Mouse (Mus musculus): ENCODE measurements around the gene Nfe2l2.
A peak's percentile ranks its signal among the peaks of the same experiment; 100 is the strongest.

The Nfe2l2 gene

DNA sequence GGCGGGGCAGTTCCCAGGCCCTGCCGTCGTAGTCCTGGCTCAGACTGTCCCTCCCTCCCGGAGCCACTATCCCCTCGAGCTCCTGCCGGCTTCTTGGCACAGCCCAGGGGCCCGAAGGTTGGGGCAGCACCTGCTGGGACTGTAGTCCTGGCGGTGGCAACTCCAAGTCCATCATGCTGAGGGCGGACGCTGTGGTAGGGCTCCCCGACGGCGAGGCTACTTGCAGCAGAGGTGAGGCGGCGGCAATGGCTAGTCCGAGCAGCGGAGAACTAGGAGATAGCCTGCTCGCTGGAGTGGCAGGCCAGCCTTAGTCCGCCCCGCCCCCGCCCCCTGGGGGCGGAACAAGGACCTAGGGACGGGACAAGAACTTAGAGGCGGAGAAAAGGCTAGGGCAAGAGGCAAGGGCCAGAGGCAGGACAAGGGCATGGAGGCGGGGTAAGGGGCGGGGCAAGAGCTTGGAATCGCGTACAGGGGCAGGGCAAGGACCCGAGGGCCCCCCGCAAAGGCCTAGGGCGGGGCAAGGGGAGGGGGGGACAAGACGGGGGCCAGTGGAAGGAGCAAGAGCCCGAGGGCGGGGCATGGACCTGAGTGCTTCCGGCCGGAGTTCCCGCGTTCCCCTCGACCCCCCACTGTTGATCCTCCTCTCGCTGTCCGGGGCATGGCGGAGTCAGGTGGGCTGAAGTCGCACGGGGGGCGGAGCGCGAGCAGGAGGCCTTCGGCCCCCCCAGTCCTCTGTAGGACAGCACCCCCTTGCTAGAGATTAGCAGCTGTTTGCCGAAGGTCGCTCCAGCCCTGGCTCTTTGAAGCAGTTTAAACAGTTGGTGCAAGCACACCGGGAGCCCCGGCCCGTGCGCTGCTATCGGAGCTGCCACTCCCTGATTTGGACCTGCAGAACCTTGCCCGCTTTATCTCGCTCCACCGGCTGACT, at the start of gene Nfe2l2:
Nfe2l2 (minus strand) TSS at position 408 of the 928 bp plus-strand sequence.
- peak; percentile 100 for DNase-seq (ENCODE audit: low read depth, low spot score)

DNA sequence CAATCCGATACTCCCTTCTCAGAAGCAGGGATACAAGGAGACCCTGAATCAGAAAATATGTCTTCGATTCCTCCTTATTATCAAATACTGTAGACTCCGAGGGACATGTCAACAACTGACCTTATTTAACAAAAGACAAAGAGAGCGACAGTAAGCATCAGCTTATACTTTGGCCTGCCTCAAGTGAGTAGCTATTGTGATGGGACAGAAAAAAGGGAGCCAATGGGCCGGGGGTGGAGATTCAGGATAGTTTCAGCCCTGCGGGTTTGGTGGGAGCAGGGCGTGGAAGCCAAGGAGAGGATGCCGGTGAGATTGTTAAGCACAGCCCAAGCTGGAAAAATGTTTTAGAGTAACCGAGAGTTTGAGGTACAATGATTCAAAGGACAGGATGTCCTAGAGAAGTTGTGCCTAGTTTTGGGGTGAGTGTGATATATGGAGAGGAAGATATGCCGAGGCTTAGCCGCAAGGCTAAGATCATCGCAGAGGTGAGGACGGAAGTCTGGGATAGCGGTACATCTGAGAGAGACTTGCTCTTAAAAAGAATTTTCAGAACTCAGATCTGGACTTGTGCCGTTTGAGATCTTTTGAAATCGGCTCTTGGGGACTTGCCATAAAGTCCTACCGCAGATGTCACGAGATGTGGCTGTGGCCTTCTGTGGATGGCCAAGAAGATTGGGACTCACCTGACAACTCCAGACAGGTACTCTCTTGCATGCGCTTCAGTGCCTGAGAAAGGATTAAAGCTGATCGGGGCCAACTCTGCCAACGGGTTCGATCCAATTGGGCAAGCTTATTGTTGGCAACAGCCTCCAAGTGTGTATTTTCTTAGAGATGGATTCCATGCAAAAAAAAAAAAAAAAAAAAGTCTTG, 48.1 kb upstream of the Nfe2l2 start:
- no peak for DNase-seq (ENCODE audit: low read depth, low spot score)

DNA sequence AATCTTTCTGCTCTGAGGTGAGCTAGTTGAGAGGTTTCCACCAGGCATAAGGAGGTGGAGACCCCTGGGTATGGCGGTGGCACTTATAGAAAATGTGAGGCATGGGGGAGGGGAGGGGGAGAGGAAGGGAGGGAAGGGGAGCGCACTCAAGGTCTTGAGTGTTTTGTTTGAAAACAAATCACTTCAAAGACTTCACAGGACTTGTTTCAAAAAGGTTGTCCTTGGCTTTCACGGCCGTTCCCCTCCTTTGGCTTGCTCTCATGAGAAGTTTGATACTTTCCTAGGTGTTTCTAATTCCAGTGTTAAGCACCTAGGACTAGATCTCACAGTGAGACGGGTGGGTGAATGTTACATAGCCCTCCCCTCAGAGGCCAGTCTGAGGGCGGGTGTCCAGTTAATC, 47.5 kb upstream of the Nfe2l2 start:
- no peak for DNase-seq (ENCODE audit: low read depth, low spot score)

DNA sequence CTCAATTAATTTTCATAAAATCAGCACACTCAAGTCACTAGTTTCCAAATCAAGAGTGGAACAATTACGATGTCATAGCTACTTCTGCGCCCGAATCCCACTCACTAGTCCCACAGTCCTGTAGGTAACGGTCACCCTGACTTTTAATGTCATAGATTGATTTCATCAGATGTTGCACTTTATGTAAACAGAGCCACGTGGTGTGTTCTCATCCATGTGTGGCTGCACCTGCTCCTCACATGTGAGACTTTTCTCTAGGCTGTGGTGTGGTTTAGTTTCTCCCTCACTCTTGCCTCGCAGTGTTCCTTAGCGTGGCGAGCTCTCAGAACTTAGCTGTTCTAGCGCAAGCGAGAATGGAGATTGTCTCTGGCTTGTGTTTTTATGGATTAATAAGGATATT, 46.4 kb upstream of the Nfe2l2 start:
- peak; percentile 50 for DNase-seq (ENCODE audit: low read depth, low spot score)

DNA sequence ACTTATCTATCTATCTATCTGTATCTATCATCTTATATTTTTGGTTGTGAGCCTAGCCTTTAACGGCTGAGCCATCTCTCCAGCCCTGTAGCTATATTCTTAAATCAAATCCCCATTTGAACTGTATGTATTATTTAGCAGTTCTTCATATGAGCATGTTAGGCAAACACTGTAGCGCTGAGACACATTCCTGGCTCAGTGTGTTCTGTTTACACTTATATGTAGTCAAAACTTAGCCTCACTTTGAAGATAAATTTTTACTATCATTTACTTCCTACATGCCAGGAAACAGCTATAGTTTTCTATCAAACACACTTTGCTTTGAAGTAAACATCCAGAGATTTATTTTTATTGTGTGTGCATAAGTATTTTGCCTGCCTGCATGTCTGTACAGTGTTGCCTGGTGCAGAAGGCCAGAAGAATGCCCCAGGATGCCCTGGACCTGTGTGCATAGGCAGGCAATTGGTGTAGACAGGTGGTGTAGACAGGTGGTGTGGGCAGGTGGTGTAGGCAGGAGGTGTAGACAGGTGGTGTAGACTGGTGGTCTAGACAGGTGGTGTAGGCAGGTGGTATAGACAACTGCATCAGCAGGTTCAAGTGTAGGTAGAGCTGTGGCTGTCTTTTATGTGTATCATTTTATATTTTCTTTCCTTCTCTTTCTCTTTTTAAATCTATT, 45.7 kb upstream of the Nfe2l2 start:
- no peak for DNase-seq (ENCODE audit: low read depth, low spot score)

DNA sequence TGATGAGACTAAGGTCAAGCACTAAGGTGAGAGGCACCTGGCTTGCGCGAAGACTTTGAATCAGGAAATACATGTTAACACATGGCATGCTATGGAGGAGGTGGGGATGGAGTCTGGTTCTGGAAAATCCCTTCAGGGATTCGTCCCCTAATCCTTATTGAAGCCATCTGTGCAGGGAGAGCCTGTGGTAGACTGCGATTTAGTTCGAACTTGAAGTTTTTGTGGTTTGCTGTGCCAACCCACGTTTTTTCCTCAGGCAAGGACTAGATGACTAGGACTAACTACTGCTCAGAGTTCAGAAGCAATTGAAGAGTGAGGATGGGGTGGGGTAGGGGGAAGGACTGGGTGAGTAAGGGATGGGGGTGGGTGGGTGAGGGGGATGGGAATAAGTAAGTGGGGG, 44.4 kb upstream of the Nfe2l2 start:
- no peak for DNase-seq (ENCODE audit: low read depth, low spot score)

DNA sequence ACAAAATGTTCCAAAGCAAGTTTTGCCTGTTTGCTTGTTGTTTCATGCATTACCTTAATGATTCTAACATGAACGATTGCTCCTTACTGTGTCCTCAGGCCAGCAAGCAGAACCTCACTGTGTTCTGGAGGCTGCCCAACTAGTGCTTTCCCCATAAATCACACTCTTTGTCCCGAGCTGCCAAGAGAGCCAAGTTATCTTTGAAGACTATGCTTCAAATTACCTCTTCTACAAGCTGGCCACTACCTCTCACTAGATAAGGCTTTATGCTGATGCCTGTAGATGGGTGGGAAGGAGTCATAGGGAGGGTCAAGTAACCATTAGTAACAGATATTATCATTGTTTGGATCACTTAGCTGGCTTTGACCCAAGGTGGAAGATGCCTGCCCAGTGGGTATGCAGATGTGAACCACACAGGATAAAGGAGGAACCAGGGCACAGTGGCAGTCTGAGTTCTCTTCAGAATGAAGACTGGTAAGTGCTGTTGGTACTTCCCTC, 32.6 kb upstream of the Nfe2l2 start:
- DNase-seq (ENCODE audit: low read depth, low spot score): no peak

DNA sequence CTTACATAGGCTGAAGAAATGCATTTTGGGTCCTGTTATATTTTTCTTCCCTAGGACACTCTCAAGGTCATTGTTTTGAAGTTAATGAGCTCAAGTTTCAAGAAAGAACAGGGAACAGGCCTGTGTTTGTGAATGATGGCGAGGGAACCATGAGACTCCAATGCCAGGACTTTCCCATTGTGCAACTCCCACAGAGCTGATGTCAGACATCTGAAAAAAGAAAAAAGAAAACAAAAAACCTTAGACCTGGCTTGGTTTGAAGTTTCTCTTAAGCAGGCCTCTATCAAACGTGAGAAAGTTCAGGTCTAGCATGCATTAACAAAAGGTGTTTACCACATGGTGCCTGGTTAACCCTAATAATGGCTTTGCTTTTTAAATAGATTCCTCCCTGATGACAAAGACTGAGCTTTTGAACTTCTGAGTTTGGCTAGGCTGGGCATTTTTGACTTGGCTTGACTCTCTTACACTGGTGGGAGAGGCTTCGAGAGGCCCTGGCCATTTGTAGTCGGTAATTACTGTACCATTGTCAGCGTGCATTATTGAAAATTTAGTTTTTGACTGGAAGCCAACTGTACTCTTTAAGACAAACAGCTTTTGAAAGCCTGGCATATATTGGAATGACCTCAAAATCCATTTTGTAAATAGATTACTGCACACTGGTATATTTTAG, 29.9 kb upstream of the Nfe2l2 start:
- no peak for DNase-seq (ENCODE audit: low read depth, low spot score)

DNA sequence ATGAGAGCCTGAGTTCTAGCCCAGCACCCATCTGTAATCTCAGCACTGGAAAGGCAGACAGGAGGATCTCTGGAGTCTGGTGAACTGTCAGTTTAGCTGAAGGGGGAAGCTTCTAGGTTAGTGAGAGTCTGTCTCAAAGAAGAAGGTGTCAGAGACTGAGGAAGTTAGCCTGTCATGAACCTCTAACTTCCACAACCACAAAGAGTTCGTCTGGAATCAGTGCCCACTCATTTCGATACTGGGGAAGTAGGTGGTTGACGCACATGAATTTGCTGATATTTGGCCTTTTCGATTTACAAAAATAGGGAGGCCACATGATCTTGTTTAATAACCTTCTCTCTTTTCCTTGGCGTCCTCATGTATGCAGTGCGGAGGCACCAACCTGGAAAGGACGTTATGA, 28.7 kb upstream of the Nfe2l2 start:
- no peak for DNase-seq (ENCODE audit: low read depth, low spot score)

DNA sequence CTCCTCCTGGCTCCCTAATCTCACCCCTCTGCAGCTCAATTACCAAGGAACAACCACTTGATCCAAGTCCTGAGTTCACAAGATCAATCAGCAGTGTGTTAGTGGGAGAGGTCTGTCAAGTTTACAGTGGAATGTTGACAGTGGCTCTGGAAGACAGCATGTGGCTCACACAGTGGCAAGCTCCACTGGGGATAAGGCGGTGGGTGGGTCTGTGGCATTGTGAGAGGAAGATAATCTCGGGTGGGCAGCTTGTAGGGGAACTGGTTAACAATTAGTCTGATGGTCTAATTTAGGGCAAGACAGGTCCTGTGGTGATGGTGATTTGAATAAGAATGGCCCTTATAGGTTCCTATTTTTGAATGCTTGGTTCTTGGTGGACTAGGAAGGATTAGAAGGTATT, 27.5 kb upstream of the Nfe2l2 start:
- DNase-seq (ENCODE audit: low read depth, low spot score): no peak

DNA sequence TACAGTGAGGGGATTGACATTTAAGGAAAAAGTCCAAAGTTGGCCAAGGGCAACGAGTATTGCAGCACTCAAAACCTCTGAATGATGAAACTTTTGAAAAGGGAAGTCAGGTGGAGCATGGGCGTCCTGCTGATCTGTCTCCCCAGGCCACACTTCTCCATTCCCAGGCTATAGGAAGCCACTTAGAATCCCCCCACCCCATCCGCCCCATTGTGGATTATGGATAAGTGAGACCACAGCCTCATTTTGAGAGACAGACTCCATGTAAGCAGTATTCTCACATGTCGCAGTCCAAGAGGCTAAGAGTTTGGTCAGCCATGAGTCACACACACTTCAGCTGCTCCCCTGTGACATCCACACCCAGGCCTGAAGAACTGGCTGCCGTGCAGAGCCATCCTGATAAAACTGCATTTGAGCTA, 26.8 kb upstream of the Nfe2l2 start:
- DNase-seq (ENCODE audit: low read depth, low spot score): no peak

DNA sequence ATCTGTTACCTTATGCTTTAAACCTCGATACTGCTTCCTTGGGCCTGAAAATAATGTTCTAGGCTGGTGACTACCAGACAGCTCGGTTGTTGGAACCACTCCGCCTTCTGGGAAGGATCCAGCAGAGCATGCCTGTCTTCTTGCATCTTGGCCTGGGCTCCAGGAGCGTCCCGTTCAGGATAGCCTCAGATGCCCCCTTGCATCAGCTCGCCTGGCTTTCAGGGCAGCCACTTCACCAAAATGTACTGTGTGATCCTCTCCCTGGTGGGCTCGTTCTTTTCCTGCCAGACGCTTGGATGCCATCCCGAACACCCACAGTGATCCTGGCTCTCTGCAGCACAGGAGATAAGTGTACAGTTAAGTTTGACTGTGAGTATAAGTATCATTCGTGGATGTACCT, 25.6 kb upstream of the Nfe2l2 start:
- no peak for DNase-seq (ENCODE audit: low read depth, low spot score)

DNA sequence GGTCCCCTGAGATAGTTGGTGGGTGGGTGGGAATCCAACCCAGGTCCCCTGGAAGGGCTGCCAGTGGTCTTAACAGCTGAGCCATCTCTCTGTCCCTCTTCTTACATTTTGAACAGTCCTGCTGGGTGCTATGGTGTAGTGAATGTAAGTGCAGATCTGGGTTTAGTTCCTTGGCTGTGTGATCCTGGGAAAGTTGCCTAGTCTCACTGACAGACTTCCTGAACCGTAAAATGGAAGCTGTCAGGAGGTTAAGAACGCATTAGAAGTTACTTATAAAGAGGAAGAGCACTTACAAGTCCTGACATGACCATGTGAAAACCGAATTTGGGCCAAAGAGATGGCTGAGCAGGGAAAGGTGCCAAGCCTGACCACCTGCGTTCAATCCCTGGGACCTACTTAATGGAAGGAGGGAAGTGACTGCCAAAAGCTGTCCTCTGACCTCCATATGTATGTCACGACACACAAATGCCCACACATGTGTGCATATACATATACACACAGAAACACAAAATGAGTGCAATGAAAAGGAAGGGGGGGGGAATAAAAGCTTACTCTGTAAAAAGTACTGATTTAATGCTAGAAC, 20.5 kb upstream of the Nfe2l2 start:
- DNase-seq (ENCODE audit: low read depth, low spot score): no peak

DNA sequence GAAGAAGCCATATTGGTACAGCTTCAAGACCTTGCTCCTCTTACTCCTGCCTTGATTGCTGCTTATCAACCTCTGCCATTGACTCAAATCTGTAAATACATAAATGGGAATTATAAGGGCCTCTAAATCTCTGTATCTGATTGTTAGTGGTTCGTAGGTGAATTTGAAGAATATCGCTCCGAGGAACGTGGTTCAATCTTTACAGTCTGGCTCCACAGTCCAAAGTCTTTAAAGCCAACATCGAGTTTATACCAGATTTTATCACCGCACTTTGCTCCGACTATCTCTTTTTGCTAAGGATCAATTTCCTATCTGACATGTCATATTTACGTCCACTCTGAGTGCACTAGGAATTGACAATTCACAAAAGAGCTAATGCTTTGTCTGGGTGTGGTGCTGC, 19.0 kb upstream of the Nfe2l2 start:
- no peak for DNase-seq (ENCODE audit: low read depth, low spot score)

DNA sequence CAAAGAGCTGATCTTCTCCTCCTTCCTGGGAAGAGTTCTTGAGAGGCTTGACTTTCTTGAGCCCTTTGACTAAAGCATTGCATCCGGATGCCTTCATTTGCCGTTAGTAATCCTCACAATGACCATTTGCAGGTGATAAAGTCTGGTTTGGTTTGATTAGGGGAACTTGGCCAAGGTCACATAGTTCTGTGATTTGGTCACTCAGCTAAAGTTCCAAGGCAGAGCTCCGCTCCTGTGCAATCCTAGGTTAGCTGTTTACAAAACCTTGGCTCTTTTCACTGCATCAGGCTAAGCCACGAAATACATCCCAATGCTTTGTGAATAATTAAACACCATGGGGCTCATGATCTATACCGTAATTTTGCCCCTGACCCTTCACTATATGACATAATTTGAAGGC, 18.5 kb upstream of the Nfe2l2 start:
- no peak for DNase-seq (ENCODE audit: low read depth, low spot score)

DNA sequence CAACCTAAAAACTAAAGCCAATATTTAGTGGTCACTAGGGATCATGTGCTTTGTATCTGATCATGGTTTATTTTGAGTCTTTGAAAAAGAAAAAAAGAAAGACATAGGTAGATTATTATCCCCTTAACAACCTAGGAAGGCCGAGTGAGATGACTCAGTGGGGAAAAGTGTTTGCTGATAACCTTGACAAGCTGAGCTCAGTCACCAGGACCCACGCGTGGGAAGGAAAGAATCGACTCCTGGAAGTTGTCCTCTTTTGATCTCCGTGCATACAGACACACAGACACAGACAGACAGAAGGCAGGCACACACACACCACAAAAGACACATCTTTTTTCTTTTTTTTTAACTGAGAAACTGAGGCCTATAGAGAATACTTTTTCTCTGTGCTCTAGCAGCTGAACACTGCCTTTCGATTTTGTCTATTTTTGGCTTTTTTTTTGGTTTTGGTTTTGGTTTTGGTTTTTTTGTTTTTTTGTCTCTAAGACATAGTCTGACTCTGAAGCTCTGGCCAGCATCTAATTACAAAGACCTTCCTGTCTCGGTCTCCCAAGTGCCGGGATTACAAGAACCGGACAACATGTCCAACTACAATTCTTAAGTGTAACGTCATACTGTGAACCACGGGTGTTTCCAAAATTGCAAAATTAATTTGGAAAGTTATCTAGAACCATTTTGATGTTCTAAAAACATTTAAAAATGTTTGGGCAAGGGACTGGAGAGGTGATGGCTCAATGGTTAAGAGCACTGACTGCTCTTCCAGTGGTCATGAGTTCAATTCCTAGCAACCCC, 16.0 kb upstream of the Nfe2l2 start:
- peak; percentile 30 for DNase-seq (ENCODE audit: low read depth, low spot score)

DNA sequence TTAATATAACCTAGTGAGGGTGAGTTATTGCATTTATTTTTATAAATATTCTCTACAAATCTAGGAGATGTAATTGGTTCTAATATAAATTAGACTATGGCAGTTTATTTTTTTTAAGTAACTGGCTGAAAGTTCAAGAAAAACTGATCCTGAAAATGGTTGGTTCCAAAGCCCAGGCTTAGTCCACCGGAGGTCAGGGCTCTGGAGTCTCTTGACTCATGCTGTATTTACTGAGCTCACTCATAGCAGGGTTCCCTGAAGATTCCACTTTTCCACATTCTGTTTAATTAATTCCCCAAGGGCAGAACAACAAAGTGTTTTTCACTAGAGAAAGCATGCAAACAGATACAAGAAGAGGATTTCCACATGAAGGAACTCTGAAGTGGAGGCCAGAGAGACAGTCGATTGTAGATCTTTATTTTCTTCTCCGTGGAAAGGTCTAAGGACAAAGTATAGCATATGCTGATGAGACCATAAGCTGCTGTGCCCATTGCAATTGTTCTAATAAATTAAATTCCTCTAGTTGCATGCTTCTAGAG, 15.0 kb upstream of the Nfe2l2 start:
- no peak for DNase-seq (ENCODE audit: low read depth, low spot score)

DNA sequence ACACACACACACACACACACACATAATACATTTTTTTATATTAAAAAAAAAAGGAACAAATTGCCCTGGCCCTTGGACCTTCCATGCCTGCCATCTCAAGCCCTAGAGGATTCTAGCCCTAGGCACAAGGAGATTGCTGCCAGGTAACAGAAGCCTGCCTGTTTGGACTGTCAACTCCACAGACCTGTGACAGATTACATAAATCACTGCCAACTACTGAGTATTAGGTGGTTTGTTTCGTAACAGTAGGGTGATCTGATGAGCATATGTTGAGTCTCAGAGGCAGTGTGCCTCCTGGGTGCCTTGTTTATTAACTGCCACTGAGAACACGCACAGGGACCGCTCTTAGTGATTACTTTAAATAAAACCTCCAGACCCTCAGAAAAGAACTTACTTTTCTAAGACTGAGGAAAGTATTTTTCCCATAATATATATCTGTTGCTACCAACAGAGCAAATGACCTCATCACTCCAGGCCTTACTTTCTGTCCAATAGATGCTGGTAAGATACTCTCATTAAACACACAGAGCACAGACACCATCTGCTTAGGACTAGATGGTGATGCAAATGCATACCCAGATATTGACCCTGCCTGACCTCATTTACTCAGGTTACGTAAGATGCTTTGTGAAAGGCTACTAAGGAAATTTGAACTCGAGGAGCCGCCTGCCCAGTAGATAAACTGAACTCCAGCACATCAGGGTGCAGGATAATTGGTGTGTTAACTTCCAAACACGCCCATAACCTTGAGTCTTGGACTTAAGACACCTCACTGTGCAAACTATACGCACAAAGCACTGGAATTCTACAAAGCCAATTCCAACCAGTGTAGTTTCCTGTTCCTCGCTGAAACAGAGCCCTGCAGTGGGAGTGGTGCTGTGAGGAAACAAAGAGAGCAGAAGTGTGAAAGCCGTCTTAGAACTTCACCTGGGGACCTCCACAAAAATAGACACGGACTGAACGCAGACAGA, 11.9 kb upstream of the Nfe2l2 start:
- no peak for DNase-seq (ENCODE audit: low read depth, low spot score)

DNA sequence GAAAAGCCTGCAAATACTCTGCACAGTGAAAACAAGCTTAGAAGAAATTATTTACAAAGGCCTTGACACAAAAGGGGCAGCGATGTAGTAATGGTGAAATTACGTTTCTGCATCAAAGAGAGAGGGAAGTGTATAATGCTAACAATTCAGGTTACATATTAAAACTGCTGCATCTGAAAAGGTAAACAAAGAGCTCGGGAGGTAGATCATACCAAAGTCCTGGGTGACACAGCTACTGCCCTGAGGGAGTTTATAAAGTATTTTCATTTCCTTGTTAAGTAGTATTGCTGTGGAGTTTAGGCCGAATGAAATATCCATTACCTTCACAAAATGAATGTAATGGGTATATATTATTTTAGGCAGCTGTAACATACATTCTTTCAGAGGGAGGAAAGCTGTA, 10.3 kb upstream of the Nfe2l2 start:
- DNase-seq (ENCODE audit: low read depth, low spot score): no peak
